Mouse (Mus musculus) spleen, adult 2 months (tissue): ENCODE data around the gene Prnp. TPM values are rescaled to one million over a fixed set of nuclear protein-coding genes. Genes with fewer than 3 reads are reported as not detected.

ENCODE experiments used
- DNase-seq, 2 experiments: peaks; one replicate each; pipeline versions ENCODE4 v3.0.0 to v3.0.0-alpha.2; 2012 to 2021; ENCODE audit warnings: low spot score in 2 of 2, low read depth in 1 of 2
- H3K27ac ChIP-seq: fragments of 200-500 bp; 2 replicates; pipeline ENCODE4 v1.5.1; 2012; ENCODE audit warnings: low read length, inconsistent platforms; ENCODE audit not compliant: insufficient read depth
- H3K27me3 ChIP-seq: fragments of 200-500 bp; 2 replicates; pipeline ENCODE4 v1.6.1; 2012; ENCODE audit warnings: mild to moderate bottlenecking, moderate library complexity, low read length, inconsistent platforms; ENCODE audit not compliant: control insufficient read depth, insufficient read depth
- H3K36me3 ChIP-seq: fragments of 200-500 bp; 2 replicates; pipeline ENCODE4 v1.6.1; 2012; ENCODE audit warnings: mild to moderate bottlenecking, low read length, inconsistent platforms; ENCODE audit not compliant: control insufficient read depth, insufficient read depth
- H3K4me1 ChIP-seq: fragments of 200-500 bp; 2 replicates; pipeline ENCODE4 v1.6.1; 2011; ENCODE audit warnings: inconsistent platforms; ENCODE audit not compliant: control insufficient read depth, insufficient read depth, insufficient read length
- H3K4me3 ChIP-seq: fragments of 200-500 bp; 2 replicates; pipeline ENCODE4 v1.5.1; 2011; ENCODE audit warnings: mild to moderate bottlenecking, inconsistent platforms; ENCODE audit not compliant: insufficient read depth, insufficient read length; ENCODE audit errors: extremely low read depth
- CTCF ChIP-seq: fragments of 200-500 bp; IDR thresholded peaks from 2 replicates; pipeline ENCODE4 v1.5.1; 2011; ENCODE audit warnings: mild to moderate bottlenecking, inconsistent platforms; ENCODE audit not compliant: insufficient read depth, insufficient read length, insufficient replicate concordance; ENCODE audit errors: extremely low read depth
- POLR2A ChIP-seq: fragments of 200-500 bp; IDR thresholded peaks from 2 replicates; pipeline ENCODE4 v1.6.1; 2011; ENCODE audit warnings: low read depth, low read length, inconsistent platforms
- WGBS: fragments of 180-500 bp; shearing (Covaris S2); methylation state at CpG from one replicate; pipeline ENCODE4 v1.1.7; 2018; 5-methylcytosine and 5-hydroxymethylcytosine counted together
- polyA plus RNA-seq: library from polyadenylated mRNA; depleted of rRNA; stranded (reverse); fragments of >200 nt; gene quantifications from 2 replicates; pipeline ENCODE4 v1.2.3, GENCODE M21; 2012

The Prnp gene
- polyA plus RNA-seq, 1 experiment: 22.5 TPM

DNA sequence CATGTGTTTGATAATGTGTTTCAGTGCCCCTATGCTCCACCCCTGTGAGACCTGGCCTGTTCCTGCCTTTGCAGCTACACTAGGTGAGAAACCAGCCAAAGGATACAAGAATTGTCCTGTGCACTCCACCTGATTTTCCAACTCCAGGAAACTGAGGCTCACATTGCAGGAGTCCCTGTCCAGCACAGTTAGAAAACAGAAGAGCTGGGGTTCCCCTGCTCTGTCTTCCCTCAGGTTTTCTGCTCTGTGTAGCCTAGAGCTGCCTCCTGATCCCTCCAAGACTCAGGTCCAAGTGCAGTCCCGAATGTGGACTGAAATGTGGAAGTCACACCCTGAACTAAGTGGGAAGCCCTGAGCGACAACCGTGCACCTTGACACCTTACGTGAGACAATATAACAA, 44.0 kb downstream of the Prnp start:
- Histone ChIP-seq H3K27me3 (peaks cover 3% of the 10 kb centered on the region; the same call in 1 of the 2 replicates), H3K4me3 (no peak overlapping the region), H3K4me1 (peaks cover 8% of the 10 kb centered on the region; the same call in 1 of the 2 replicates), H3K27ac (no peak overlapping the region), H3K36me3 (no peaks in the 10 kb centered on the region)
- WGBS: 92% methylated on average over 4 of the region's 4 CpGs
- no peak for TF ChIP-seq POLR2A
- TF ChIP-seq CTCF: no peak
- DNase-seq: no peak

DNA sequence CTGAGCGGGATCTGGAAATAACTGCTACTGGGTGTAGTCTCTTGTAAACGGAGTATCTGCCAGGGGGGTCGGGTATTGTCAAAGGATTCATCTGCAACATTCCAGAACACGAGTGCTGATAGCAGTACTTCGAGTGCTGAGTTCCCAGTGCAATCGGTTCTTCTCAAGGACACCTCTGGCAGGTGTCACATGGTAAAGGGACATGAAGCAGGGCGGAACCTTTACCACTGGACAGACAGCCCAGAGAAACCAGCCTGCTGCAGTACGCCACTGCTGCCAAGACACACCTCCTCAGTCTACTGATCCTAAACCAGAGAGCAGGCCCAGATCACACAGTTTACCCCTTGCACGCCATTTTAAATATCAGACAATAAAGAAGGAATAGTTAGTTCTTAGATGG, 45.1 kb downstream of the Prnp start:
- H3K27ac ChIP-seq: no peak overlapping the region
- TF ChIP-seq POLR2A (no peak), CTCF (no peak)
- H3K27me3 ChIP-seq: peaks cover 3% of the 10 kb centered on the region; the same call in 1 of the 2 replicates
- no peaks in the 10 kb centered on the region for H3K36me3 ChIP-seq
- H3K4me1 ChIP-seq: peaks cover 8% of the 10 kb centered on the region; the same call in 1 of the 2 replicates
- no peak for DNase-seq
- 76% methylated on average over 9 of the region's 9 CpGs for WGBS
- H3K4me3 ChIP-seq: no peak overlapping the region

DNA sequence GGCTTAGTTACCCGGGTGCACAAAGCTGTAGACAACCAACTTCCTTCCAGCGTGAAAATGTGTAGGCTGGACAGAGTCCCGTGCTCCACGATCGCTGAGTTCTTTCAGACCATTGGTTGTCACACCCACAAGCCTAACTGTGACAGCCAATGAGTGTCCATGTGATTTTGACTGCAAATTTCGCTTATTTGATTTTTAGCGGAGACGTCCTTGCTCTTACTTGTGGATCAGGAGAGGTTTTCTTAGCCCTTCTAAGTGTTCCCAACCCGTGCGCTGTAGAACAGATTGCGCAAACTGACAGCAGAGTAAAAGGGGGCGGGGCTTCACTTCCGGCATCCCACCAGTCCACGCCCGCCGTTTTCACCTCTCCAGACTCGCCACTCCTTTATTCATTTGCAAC, 45.5 kb downstream of the Prnp start:
- Histone ChIP-seq H3K27me3 (peaks cover 3% of the 10 kb centered on the region; the same call in 1 of the 2 replicates), H3K4me1 (peaks cover 6% of the 10 kb centered on the region; the same call in 1 of the 2 replicates), H3K36me3 (no peaks in the 10 kb centered on the region), H3K27ac (no peak overlapping the region), H3K4me3 (peak overlapping the region; percentile 31; the same call in 1 of the 2 replicates)
- WGBS: 10% methylated on average over 17 of the region's 17 CpGs
- no peak for DNase-seq
- TF ChIP-seq POLR2A (no peak), CTCF (no peak)

DNA sequence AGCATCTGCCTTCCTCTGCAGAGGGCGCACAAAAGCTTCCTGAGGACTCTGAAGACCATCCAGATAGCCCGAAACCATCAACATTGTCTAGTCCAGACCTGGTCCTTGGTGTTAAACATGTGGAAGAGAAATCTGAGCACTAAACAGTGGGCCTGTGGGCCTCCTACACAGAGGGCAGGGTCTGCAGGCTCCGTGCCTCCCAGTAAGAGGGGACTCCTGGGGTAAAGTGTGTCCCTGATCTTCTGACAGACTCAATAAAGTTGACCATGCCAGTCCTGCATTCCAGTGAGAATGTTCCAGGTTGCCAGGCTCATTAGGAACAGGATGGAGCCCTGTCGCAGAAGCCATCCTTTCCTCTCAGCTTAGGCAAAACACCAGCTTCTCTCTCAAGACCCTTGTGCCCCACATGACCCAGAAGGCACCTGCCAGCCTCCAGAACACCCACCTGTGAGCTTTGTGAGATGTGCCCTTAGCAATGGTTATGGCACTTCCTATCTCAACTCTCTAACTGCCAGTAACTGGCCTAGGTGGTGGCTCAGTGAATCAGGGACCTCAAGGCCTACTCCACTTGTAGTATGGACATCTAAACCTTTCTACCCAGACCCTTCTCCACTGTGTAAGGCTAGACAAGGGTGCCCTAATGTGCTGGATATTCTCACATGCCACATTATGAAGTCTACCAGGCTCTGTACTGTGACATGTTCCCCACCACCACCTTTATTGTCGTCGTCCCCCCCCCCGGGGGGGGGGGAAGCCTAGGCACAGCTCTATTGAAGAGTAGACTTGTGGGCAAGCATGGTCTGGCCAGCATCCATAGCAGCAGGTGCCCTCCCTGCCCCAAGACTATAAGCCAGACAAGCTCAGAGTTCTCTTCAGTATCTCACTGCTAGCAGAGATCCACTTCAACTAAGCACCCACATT, 46.9 kb downstream of the Prnp start:
- Histone ChIP-seq H3K4me1 (no peaks in the 10 kb centered on the region; the same call in 1 of the 2 replicates), H3K36me3 (no peaks in the 10 kb centered on the region), H3K4me3 (no peak overlapping the region), H3K27ac (no peak overlapping the region), H3K27me3 (peaks cover 3% of the 10 kb centered on the region; the same call in 1 of the 2 replicates)
- 87% methylated on average over 7 of the region's 7 CpGs for WGBS
- DNase-seq: no peak
- TF ChIP-seq CTCF (no peak), POLR2A (no peak)

DNA sequence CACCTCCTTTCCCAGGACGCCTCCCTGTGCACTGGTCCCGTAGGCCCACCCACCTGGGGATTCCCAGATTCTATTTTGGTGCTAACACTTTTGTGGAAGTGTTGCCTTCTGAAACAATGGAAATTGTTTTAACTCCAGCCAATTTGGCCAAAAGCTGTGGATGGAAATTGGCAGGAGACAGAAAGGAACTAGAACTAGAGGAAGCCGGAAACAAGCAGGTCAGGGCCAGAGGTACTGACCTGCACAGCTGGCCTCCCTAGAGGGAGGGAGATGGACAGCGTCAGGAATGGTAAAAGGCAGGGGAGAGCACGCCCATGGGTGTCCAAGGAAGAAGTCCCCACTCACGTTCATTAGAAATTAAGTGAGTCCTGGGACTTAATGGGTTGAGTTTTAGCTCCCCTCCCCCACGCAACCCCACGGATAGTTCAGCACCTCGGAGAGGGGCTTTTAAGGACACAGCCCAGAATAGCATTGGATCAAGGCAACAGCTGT, 48.0 kb downstream of the Prnp start:
- Histone ChIP-seq H3K27me3 (peaks cover 3% of the 10 kb centered on the region; the same call in 1 of the 2 replicates), H3K36me3 (no peaks in the 10 kb centered on the region), H3K27ac (no peak overlapping the region), H3K4me1 (no peaks in the 10 kb centered on the region; the same call in 1 of the 2 replicates), H3K4me3 (no peak overlapping the region)
- DNase-seq: no peak
- TF ChIP-seq POLR2A: no peak
- TF ChIP-seq CTCF: no peak
- WGBS: 62% methylated on average over 9 of the region's 9 CpGs

DNA sequence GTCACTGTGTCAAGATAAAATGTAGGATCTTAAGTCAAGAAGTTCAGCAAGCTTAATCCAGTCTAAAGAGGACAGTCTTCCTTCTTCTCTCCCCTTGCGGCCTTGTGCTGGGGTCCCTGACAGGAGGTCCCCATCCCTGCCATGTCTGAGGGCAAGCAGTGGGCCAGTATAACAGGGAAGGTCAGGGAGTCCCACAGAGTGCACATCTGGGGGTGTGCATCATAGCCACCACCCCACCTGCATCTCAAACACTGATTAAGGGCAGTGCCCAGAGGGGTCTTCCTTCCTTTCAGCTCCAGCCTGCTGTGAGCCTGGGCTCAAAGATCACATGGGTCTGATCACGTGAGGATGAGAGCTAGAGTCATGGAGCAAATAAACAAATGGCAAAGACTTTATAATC, 51.9 kb downstream of the Prnp start:
- H3K27ac ChIP-seq: no peak overlapping the region
- H3K4me3 ChIP-seq: no peak overlapping the region
- H3K4me1 ChIP-seq: no peaks in the 10 kb centered on the region
- no peak for DNase-seq
- H3K36me3 ChIP-seq: no peaks in the 10 kb centered on the region
- H3K27me3 ChIP-seq: no peaks in the 10 kb centered on the region
- 66% methylated on average over 2 of the region's 2 CpGs for WGBS
- no peak for TF ChIP-seq POLR2A
- TF ChIP-seq CTCF: no peak
